Mouse (Mus musculus) liver, embryonic 14.5 days (tissue): ENCODE data around the gene Tpte.

Source experiments
- CTCF ChIP-seq: IDR thresholded peaks from 2 replicates; pipeline ENCODE4 v1.5.1; 2016; ENCODE audit warnings: antibody characterized with exemption, low read depth, control low read depth
- EP300 ChIP-seq: IDR thresholded peaks from 2 replicates; pipeline ENCODE4 v1.6.1; 2016; ENCODE audit warnings: antibody characterized with exemption, low read depth

DNA sequence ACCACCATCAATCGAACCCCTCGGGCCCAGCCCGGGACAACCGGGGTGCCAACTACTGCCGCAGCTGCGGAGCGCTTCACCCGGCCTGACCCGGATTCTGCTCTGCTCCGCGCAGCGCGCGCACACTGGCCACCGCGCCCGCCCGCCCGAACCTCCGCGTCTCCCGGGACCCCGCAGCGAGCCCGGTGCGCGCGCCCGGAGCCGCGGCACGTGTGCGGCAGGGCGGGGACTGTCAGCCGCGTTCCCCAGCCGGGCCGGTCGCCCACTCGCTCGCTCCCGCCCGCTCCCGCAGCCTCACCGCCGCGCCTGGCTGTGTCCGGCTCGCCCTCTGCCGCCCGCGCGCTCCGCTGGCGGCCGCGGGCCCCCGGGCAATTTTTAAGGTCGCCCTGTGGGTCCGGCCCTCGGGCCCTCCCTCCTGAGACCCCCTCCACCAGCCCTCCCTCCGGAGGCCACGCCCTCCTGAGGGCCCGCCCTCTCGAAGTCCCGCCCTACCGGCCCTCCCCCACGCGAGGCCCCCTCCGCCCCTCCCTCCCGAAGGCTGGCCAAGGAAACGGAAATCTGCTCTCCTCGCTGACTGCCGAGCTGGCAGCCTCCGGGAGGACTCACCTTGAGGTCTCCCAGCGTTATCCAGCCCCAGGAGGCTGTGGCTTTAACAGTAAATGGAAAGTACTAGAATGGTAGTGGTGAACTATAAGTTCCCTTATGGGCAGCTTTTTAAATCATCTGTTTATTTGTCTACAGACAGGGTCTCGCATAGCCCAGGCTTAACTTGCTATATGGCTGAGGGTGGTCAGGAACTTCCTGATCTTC lies 115.1 kb downstream of the Tpte start, which contains the start of gene Slc25a15:
- no peak for TF ChIP-seq CTCF
- no peak for TF ChIP-seq EP300
